Mouse (Mus musculus): ENCODE data around the gene Pigl.
A peak's percentile ranks its signal among the peaks of the same experiment; 100 is the strongest.
"Not testable (repeated sequence)": the region's sequence is repeated elsewhere in the genome, so short reads cannot be mapped to it uniquely, and the experiment has no call there.

Pigl gene

DNA sequence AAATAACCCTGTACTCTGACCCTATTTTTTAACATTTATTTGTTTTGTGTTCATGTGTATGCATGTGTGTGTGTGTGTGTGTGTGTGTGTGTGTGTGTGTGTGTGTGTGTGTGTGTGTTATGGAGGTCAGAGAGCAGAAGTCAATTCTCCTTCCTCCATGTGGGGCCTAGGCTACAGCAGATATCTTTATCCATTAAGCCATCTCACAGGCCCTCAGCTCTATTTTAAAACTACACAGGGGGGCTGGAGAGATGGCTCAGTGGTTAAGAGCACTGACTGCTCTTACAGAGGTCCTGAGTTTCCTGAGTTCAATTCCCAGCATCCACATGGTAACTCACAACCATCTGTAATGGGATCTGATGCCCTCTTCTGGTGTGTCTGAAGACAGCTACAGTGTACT lies 9.0 kb downstream of the Pigl start:
- DNase-seq (ENCODE audit: extremely low spot score, low spot score): not testable (repeated sequence)

DNA sequence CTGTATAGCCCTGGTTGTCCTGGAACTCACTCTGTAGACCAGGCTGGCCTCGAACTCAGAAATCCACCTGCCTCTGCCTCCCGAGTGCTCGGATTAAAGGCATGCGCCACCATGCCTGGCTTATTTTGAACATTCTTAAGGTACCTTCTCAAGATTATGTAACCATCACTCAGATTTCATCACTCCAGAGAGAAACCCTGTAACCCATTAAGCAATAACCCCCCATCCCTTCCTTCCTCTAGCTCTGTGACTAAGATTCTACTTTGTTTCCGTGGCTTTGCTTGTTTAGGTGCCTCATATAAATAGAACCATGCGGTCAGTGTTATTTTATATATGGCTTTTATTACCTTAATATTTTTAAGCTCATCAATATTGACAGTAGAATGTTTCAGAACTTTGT lies 12.2 kb downstream of the Pigl start:
- DNase-seq (ENCODE audit: extremely low spot score, low spot score): no peak

DNA sequence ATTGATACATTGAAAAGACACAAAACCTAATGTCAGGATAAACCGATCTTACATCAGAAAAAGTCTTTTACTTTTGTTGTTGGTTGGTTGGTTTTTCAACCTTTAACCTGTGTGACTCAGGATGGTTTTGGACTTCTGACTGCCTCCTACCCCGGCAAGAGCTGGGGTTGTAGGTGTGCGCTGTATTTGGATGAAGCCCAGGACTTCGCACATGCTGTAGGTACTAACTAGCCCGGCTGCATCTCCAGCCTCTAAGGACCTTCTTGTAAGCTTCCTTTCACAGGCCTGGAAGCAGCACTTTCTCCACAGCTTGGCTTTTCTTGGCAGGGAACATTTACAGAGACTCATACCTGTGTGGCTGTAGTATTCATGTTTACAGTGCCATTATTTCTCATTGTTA lies 15.3 kb downstream of the Pigl start:
- no peak for DNase-seq (ENCODE audit: extremely low spot score, low spot score)

DNA sequence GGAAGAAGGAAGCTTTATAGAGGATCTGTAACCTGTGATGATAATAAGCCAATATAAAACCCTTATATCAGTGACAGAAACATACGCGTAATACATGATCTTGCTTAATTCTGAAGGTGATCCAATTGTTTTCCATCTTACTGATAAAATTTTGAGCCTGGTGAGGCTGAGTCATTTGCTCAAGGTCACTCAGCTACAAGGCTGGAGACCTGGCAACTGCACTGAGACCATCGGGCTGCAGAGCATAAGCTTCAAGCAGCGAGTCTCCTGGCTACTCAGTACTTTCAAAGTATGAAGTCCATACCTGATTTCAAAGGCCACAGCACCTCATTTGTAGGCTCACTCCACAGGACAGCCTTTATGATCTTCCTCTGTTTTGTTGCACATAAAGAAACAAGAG lies 17.9 kb downstream of the Pigl start:
- no peak for DNase-seq (ENCODE audit: extremely low spot score, low spot score)

DNA sequence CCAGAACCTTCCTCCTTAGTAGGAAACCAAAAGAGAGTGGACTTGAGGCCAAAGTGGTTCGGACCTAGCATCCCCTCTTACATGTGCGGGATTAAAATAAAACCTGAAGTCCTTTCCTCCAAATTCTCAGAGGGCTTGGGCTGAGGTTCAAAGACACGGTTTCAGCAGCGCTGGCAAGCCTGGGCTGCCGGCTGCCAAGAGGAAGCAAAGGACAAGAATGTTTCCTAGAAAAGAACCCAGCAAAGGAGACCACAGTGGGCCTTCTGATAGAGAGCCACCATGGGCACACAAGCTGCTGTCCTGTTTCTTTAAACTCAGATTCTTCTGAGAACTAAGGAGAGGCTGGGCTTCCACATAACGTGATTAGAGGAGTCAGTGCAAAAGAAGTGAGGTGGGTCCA lies 20.7 kb downstream of the Pigl start:
- no peak for DNase-seq (ENCODE audit: extremely low spot score, low spot score)

DNA sequence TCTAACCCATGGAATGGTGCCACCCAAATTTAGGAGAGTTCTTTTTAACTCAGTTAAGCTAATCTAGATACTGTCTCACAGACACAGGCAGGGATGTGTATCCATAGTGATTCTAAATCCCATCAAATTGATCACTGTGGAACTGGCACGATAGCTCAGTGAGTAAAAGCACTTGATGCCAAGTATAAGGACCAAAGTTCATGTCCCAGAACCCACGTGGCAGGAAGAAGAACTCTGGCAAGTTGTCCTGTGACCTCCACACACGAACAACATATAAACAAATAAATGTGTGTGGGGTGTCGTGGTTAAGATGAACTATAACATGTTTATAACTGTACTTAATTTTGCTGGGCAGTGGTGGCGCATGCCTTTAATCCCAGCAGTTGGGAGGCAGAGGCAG lies 21.3 kb downstream of the Pigl start:
- no peak for DNase-seq (ENCODE audit: extremely low spot score, low spot score)

DNA sequence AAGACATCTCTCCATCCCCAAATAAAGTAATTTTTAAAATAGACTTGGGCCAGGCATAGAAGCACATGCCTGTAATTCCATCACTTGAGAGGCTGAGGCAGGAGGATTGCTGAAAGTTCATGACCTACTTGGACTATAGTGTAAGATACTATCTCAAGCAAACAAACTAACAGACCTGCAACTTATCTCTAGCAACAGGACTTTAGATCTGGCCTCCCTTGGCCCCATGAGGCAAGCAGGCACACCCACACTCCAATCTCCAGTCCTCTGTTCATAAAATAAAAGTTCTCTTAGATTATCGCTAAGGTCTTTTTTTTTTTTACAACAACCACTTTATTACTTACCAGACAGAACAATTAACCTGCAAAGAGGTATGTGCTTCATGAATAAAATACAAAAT lies 28.7 kb downstream of the Pigl start:
- no peak for DNase-seq (ENCODE audit: extremely low spot score, low spot score)

DNA sequence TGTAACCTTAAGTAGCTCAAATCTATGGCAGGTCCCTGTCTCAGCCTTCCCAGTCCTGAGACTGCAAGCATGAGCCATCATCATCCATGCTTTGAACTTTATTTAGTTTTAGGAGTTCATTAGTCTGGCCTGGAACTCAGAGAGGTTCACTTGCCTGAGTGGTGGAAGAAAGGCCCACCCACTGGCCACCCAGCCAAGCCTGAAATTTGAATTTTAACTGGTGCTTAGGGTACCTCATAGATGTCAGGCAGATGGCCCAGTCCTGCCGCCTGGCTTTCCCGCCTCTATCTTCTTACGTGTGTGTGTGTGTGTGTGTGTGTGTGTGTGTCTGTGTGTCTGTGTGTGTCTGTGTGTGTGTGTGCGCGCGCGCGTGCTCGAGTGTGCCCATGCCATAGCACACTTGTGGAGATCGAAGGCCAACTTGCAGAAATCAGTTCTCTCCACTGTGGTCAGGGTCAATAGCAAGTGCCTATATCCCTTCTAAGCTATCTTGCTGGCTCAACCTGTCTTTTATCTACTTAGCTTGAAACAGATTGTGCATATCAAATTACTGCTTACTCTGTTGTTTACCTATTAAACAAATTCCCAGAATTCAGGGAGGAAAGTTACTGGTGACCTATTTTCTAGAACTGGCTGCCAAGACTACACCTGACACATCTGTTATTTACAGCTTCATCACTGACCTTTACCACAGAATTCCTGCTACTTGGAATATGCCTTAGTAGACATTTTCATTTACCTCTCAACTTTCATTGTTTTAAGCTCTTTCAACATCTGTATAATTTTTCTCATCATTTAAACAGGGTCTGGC lies 29.5 kb downstream of the Pigl start:
- DNase-seq (ENCODE audit: extremely low spot score, low spot score): no peak

DNA sequence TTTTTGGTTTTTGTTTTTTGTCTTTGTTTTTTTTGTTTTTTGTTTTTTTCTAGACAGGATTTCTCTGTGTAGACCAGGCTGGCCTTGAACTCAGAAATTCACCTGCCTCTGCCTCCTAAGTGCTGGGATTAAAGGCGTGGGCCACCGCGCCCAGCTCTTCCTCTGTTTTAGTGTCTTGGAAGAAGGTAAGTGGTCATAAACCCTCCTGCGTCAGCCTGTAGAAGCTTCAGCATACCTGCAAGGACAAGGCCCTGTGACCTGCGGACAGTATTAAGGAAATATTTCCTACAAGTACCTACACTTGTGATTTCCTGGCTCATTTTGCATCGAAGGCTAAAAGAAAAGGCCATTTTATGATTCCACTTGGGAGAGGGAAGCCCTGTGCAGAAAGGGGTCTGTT lies 35.4 kb downstream of the Pigl start:
- DNase-seq (ENCODE audit: extremely low spot score, low spot score): no peak

DNA sequence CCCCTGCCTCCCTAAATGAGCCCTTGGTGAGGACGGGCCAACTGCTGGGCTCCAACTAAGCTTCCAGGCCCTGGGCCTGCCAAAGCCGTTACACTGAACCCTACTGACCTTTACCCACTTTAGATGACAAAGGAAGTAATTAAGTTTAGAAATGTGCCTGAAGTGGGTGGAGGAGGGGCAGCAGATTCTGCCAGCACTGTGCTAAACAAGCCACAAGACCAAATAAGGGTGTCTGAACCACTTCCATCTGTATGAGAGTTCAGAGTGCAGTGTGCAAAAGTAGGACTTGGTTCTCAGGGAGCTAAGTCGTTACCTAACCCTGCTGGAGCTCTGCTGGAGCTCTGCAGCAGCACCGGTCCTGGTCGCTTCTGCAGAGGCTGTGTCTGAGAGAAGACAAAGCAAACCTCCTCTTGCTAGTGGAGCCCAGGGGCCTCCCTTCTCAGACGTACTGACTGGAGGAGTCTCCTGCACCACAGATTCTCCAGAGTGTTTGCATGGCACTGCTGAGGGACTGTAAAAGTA lies 36.6 kb downstream of the Pigl start:
- peak; percentile 54 for DNase-seq (ENCODE audit: extremely low spot score, low spot score)

DNA sequence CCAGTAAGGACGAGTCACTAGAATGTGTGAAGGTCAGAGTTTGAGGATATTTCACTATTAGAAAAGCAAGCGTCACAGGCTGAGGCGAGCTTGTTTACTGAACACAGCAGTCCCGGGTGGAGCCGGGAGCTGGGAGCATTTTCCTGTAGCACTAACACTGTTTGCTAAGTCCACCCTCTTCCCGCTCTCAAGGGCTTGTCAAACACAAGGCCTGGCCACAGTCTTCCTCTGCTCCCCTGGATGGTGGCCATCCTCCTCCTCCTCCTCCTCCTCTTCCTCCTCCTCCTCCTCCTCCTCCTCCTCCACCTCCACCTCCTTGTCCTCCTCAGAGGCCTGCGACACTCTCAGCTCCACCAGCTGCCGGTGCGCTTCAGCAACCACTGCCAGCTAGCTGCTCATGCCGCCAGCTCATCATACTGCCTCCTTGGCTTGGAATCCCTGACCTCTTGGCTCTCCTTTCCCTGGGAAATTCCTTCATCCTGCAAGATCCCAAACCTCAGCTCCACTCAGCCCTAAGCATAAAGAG lies 37.1 kb downstream of the Pigl start:
- DNase-seq (ENCODE audit: extremely low spot score, low spot score): no peak

DNA sequence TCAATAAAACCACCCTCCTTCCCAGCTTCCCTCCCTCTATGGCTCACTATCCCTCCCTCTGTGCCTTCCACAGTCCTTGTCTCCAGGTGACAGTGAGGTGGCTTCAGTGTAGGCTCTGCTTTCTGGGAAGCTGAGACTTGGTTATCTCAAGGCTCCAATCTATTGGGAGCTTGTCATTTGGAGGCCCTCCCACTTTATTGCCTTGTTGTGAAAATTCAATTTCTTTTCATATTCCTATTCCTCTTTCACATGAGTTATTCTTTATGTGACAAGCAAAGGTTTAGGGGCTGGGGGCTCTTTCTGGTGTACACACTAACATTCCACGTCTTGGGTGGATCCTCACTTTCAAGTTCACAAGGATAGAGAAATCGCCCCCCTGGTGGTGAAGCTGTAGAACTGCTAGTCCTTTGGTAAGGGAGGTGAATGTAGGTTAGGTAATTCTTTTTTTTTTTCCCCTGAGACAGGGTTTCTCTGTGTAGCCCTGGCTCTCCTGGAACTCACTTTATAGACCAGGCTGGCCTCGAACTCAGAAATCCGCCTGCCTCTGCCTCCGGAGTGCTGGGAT lies 38.0 kb downstream of the Pigl start:
- peak; percentile 19 for DNase-seq (ENCODE audit: extremely low spot score, low spot score)

DNA sequence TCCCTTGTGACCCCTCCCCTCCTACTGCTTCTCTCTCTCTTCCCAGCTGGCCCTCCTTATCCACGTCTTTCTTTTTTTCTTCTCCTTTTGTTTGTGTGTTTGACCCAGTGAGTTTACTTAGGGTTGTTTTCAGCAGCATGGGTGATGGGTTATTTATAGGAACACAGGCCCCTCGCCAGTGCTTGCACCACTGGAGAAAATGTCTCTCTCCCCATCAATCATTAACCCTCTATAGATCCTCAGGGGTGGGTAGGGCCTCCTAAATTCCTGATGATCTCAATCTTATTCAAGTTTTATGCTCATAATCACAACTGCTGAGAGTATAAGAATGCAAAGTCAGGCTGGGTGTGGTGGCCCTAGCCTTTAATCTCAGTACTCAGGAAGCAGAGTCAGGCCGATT lies 38.9 kb downstream of the Pigl start:
- no peak for DNase-seq (ENCODE audit: extremely low spot score, low spot score)

DNA sequence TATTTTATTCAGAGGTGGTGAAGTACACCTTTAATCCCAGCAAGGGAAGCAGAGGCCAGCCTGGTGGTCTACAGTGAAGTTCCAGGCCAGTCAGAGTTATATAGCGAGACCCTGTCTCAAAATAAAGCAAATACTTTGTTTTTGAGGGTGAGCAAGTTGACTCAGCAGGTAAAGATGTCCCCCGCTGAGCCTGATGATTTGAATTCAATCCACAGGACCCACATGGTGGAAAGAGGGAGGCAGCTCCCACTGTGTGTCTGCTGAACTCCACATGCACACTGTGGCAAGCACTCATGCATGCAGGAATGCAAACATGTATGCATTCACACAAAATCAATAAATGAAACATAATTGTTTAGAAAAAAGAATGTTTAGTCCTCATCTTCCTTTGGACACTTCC lies 40.5 kb downstream of the Pigl start:
- DNase-seq (ENCODE audit: extremely low spot score, low spot score): no peak

DNA sequence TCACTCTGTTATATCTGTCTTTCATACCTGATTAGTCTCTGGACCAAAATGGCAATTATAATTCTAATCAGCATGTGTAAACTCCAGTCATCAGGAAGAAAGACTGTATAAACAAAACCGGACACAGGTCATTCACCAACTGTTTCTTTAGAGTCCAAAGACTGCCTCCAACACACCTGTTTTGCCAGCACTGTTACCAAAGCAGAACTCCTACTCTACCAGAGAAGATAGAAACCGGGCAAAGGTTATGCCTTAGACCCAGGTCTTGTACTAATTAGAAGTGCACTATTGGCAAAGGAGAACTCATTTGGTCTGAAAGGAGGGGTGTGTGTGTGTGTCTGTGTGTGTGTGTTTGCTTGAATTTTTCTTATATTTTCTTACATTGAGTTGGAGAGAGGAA lies 42.3 kb downstream of the Pigl start:
- no peak for DNase-seq (ENCODE audit: extremely low spot score, low spot score)

DNA sequence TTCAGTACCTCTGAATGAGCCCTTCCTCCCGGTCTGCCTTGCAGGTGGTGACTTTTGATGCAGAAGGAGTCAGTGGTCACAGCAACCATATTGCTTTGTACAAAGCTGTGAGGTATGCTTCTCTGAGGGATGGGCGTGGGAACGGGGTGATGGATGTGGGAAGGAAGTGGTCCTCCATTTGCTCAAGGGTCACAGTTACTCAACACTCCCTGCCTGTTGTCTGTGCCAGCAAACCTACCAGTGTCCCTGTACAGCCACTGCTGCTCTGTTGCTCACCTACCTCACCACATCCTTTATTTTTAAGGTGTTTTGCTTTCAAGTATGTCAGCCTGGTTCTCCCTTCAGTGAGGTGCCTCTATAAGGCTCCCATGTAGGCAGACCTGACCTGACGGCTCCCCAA lies 49.4 kb downstream of the Pigl start:
- no peak for DNase-seq (ENCODE audit: extremely low spot score, low spot score)

DNA sequence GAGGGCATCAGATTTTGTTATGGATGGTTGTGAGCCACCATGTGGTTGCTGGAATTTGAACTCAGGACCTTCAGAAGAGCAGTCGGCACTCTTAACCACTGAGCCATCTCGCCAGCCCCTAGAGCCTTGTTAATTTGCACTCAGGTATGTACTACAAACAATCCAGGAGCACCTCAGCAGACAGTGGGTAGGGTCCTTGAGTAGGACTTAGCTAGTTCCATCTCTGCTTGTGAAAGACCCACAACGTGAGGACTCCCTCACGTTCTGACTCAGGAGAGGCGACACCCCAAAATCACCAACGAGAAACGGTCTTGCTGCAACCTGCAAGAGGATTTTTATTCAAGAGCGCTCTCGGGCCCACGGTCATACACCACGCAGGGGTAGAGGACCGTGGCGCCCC lies 50.1 kb downstream of the Pigl start:
- not testable (repeated sequence) for DNase-seq (ENCODE audit: extremely low spot score, low spot score)

DNA sequence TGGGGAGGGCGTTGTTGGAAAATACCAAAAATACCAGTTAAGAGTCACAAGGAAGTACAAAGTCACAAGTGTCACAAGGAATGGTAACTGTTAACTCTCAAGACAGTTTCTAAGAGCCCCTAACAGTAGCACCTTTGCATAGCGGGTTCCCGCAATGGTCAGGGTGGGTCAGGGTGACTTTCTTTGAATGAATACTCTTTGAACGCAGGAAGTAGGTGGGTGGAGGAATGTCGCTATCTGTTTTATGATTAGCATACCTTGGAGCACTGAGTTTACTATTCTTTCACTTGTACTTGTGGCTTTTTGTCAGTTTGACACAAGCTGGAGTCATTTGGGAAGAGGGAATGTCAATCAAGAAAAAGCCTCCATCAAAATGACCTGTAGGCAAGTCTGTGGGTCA lies 50.6 kb downstream of the Pigl start:
- DNase-seq (ENCODE audit: extremely low spot score, low spot score): not testable (repeated sequence)

DNA sequence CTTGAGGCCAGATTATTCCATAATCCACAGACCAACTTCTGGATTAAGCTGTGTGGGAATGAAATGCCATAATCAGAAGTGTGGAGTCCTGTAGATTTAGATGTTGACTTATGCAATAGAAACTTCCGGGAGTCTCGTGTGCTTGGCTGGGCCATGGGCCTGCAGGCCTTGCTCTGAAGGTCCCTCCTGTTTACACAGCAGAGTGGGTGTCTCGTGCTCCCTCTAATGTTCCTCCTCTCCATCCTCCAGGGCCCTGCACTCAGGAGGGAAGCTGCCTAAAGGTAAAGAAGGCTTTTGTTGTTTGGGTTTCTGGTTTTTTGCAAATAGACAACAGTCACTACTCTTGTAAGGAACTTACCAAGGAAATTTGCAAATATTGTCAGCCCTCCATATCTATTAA lies 51.3 kb downstream of the Pigl start:
- DNase-seq (ENCODE audit: extremely low spot score, low spot score): no peak

DNA sequence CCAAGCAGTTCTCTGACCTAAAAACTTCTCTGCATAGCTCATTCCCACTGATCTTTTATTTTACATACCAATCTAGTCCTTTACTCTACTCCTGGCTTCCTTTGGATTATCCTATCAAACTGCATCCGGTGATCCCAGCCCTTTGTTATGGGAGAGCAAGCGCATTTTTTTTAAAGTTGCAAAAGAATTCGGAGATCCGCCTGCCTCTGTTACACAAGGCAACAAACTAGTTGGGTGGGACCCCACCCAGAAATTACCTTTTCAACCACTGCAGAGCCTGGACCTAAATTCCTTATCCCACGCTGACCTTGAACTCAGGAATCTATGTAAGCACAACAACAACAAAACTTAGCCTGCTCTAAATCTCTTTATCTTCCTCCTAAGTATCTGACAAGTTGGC lies 52.7 kb downstream of the Pigl start:
- no peak for DNase-seq (ENCODE audit: extremely low spot score, low spot score)

DNA sequence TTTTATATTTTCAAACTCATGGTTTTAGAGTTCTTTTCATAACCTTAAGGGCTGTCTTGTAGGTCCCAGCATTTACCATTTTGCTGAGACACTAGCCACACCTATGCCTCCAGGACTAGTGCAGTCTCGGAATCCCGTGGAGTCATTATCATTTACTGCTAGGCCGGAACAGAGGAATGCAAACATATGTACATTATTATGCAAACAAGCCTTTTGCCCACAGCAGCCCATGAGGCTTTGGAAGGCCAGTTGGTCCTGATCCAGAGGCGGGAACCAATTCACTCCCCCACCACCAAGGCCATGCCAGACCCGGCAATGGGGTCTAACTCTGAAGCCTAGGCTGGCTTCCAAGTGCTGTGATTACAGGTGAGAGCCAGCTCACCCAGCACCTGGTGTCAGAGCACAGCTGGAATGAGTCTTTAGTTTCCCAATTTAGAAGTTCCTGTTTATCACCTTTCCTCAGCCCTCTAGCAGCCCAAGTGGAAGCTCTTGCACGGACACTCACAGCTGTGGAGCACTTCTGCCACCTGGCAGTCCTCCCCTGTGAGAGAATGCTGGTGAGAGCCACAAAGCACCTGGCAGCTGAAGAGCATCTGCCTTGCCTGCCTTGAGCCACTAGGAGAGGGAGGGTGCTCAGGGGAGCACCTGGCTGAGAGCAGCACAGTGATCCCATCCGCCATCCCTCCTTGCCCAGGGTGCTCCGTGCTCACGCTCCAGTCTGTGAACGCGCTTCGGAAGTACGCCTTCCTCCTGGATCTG lies 53.4 kb downstream of the Pigl start:
- DNase-seq (ENCODE audit: extremely low spot score, low spot score): no peak

DNA sequence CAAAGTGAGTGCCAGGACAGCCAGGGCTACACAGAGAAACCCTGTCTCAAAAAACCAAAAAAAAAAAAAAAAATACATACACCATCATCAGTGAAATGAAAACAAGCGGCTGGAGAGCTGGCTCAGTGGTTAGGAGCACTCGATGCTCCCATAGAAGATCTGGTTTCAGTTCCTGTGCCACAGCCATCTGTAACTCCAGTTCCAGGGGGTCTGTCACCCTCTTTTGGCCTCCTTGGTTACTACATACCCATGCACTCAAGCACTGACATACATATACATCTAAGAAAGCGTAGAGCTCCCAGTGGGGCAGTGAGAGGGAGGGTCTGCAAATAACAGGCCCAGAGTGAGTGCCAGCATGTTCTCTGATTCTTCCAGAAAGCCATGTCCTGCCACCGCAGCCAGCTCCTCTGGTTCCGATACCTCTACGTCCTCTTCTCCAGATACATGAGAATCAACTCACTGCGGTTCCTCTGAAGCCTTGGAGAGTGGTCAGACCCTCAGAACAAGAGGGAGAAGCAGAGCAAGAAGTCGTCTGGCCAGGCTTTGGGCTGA lies 54.3 kb downstream of the Pigl start:
- DNase-seq (ENCODE audit: extremely low spot score, low spot score): no peak
